Mouse (Mus musculus): ENCODE results near the gene Ptafr.

GRCm38 (mm10) chr4:132610301-132610984 lies 46.6 kb downstream of the Ptafr start:
- TF ChIP-seq POLR2A (IDR thresholded peaks at IDR 0.05; ENCODE audit: insufficient read length, low read depth), result no peak
- no peak for TF ChIP-seq CEBPB (IDR thresholded peaks at IDR 0.05; ENCODE audit: insufficient read depth, poor library complexity, severe bottlenecking)
- no peak for TF ChIP-seq E2F4 (IDR thresholded peaks at IDR 0.05; ENCODE audit: insufficient read depth)
